Mouse (Mus musculus): ENCODE measurements around the gene Gm38655. TPM values are rescaled to one million over a fixed set of nuclear protein-coding genes. Genes with fewer than 3 reads are reported as not detected.

The Gm38655 gene
- polyA plus RNA-seq, 1 experiment from 2014 or later: not detected

Other genes with a start within 250 kb of the Gm38655 start
- gene Mapk8ip3, start 238.5 kb downstream of the Gm38655 start, polyA plus RNA-seq (2015; fragmentation: Nextera tagmentation; extraction: Ambion mirVana): 92.2 and 101 TPM in 2 replicates
- 101 and 112 TPM in 2 replicates for gene Jpt2, start 214.8 kb downstream of the Gm38655 start, polyA plus RNA-seq (2015; fragmentation: Nextera tagmentation; extraction: Ambion mirVana)
- gene Cramp1l, start 159.7 kb downstream of the Gm38655 start, polyA plus RNA-seq (2015; fragmentation: Nextera tagmentation; extraction: Ambion mirVana): 6.3 and 6.7 TPM in 2 replicates
- 18.8 and 20.0 TPM in 2 replicates for gene Ift140, start 159.4 kb downstream of the Gm38655 start, polyA plus RNA-seq (2015; fragmentation: Nextera tagmentation; extraction: Ambion mirVana)
- 10.9 TPM in 2 replicates for gene Tmem204, start 91.9 kb downstream of the Gm38655 start, polyA plus RNA-seq (2015; fragmentation: Nextera tagmentation; extraction: Ambion mirVana)
- 51.3 and 58.9 TPM in 2 replicates for gene Telo2, start 59.5 kb downstream of the Gm38655 start, polyA plus RNA-seq (2015; fragmentation: Nextera tagmentation; extraction: Ambion mirVana)
- not detected in 2 replicates for gene Ptx4, start 54.7 kb downstream of the Gm38655 start, polyA plus RNA-seq (2015; fragmentation: Nextera tagmentation; extraction: Ambion mirVana)
- 29.4 and 32.2 TPM in 2 replicates for gene Clcn7, start 42.1 kb downstream of the Gm38655 start, polyA plus RNA-seq (2015; fragmentation: Nextera tagmentation; extraction: Ambion mirVana)
- not detected in 2 replicates for gene Ccdc154, start 13.0 kb downstream of the Gm38655 start, polyA plus RNA-seq (2015; fragmentation: Nextera tagmentation; extraction: Ambion mirVana)
- 31.1 and 31.5 TPM in 2 replicates for gene BC003965, start 9.1 kb upstream of the Gm38655 start, polyA plus RNA-seq (2015; fragmentation: Nextera tagmentation; extraction: Ambion mirVana)
- 15.1 and 16.2 TPM in 2 replicates for gene Unkl, start 12.9 kb upstream of the Gm38655 start, polyA plus RNA-seq (2015; fragmentation: Nextera tagmentation; extraction: Ambion mirVana)
- 104 and 107 TPM in 2 replicates for gene Gnptg, start 64.7 kb upstream of the Gm38655 start, polyA plus RNA-seq (2015; fragmentation: Nextera tagmentation; extraction: Ambion mirVana)
- 60.2 and 61.4 TPM in 2 replicates for gene Tsr3, start 64.7 kb upstream of the Gm38655 start, polyA plus RNA-seq (2015; fragmentation: Nextera tagmentation; extraction: Ambion mirVana)
- 19.6 and 20.4 TPM in 2 replicates for gene Baiap3, start 80.9 kb upstream of the Gm38655 start, polyA plus RNA-seq (2015; fragmentation: Nextera tagmentation; extraction: Ambion mirVana)
- 447 and 462 TPM in 2 replicates for gene Ube2i, start 99.2 kb upstream of the Gm38655 start, polyA plus RNA-seq (2015; fragmentation: Nextera tagmentation; extraction: Ambion mirVana)
- 0.13 TPM in 1 of 2 replicates, not detected in the other for gene Prss34, start 122.9 kb upstream of the Gm38655 start, polyA plus RNA-seq (2015; fragmentation: Nextera tagmentation; extraction: Ambion mirVana)
- gene Prss28, start 133.2 kb upstream of the Gm38655 start, polyA plus RNA-seq (2015; fragmentation: Nextera tagmentation; extraction: Ambion mirVana): not detected in 2 replicates
- gene Prss29, start 143.2 kb upstream of the Gm38655 start, polyA plus RNA-seq (2015; fragmentation: Nextera tagmentation; extraction: Ambion mirVana): not detected in 2 replicates
- gene Tpsab1, start 170.1 kb upstream of the Gm38655 start, polyA plus RNA-seq (2015; fragmentation: Nextera tagmentation; extraction: Ambion mirVana): not detected in 2 replicates
- 0.14 and 0.23 TPM in 2 replicates for gene Tpsb2, start 190.8 kb upstream of the Gm38655 start, polyA plus RNA-seq (2015; fragmentation: Nextera tagmentation; extraction: Ambion mirVana)
- gene Tpsg1, start 193.8 kb upstream of the Gm38655 start, polyA plus RNA-seq (2015; fragmentation: Nextera tagmentation; extraction: Ambion mirVana): 0.64 and 0.79 TPM in 2 replicates

All from hindbrain, embryonic 15.5 days (tissue).